Mouse (Mus musculus): ENCODE data around the gene Atl1. TPM values are rescaled to one million over a fixed set of nuclear protein-coding genes. Genes with fewer than 3 reads are reported as not detected.
A peak's percentile ranks its signal among the peaks of the same experiment; 100 is the strongest.

The Atl1 gene
- total and polyA plus RNA-seq, 2 experiments from 2014 or later: 2.3 to 8.6 TPM

- 77% methylated on average over 6 of the region's 6 CpGs for WGBS
Measured at GRCm38 (mm10) chr12:69976688-69977087, 84.3 kb downstream of the Atl1 start.

GRCm38 (mm10) chr12:69977376-69977998 is 85.1 kb downstream of the Atl1 start:
- peaks cover 31% of the 10 kb centered on the region for H3K36me3 ChIP-seq (replicated peaks; ENCODE audit: control insufficient read depth, insufficient read depth, low read length)
- no peak for TF ChIP-seq EP300 (IDR thresholded peaks at IDR 0.05; ENCODE audit: low read depth)
- no peak for TF ChIP-seq CTCF (IDR thresholded peaks at IDR 0.05; ENCODE audit: low read depth)

More at GRCm38 (mm10) chr12:69976688-69977087, 84.3 kb downstream of the Atl1 start:
- TF ChIP-seq EP300 (IDR thresholded peaks at IDR 0.05; ENCODE audit: low read depth) (no peak), CTCF (IDR thresholded peaks at IDR 0.05; ENCODE audit: low read depth) (no peak)
- H3K4me2 ChIP-seq (ENCODE audit: low read depth, low read length): no peak overlapping the region
- peaks cover 25% of the 10 kb centered on the region for H3K36me3 ChIP-seq (replicated peaks; ENCODE audit: control insufficient read depth, insufficient read depth, low read length)
- no peaks in the 10 kb centered on the region for H3K9me3 ChIP-seq (replicated peaks; ENCODE audit: control insufficient read depth, low read length)
- H3K4me3 ChIP-seq (ENCODE audit: low read depth, low read length): no peak overlapping the region
- 0 out of 2 replicates have a peak overlapping the region, but pooled peaks have one; percentile 52 for H3K27ac ChIP-seq (ENCODE audit: low read depth)
- no peak overlapping the region for H3K9ac ChIP-seq (replicated peaks; ENCODE audit: low read depth, low read length)
- no peak for DNase-seq (ENCODE audit: low spot score)
- ATAC-seq (ENCODE audit: insufficient read depth, low read depth): no peak
- H3K4me1 ChIP-seq (ENCODE audit: control insufficient read depth, insufficient read depth): 0 out of 2 replicates have a peak, but pooled peaks cover 11% of the 10 kb centered on the region
- no peaks in the 10 kb centered on the region for H3K27me3 ChIP-seq (ENCODE audit: control insufficient read depth, insufficient read depth, low read length)

GRCm38 (mm10) chr12:69982874-69983273 is 90.5 kb downstream of the Atl1 start:
- no peak overlapping the region for H3K4me3 ChIP-seq (ENCODE audit: low read depth, low read length)
- H3K9me3 ChIP-seq (replicated peaks; ENCODE audit: control insufficient read depth, low read length): no peaks in the 10 kb centered on the region
- DNase-seq (ENCODE audit: low spot score) (no peak), ATAC-seq (ENCODE audit: insufficient read depth, low read depth) (no peak)
- TF ChIP-seq EP300 (IDR thresholded peaks at IDR 0.05; ENCODE audit: low read depth): no peak
- TF ChIP-seq CTCF (IDR thresholded peaks at IDR 0.05; ENCODE audit: low read depth): peak; percentile 26
- no peak overlapping the region for H3K9ac ChIP-seq (replicated peaks; ENCODE audit: low read depth, low read length)
- no peaks in the 10 kb centered on the region for H3K27me3 ChIP-seq (ENCODE audit: control insufficient read depth, insufficient read depth, low read length)
- H3K4me2 ChIP-seq (ENCODE audit: low read depth, low read length): no peak overlapping the region
- H3K36me3 ChIP-seq (replicated peaks; ENCODE audit: control insufficient read depth, insufficient read depth, low read length): peaks cover 37% of the 10 kb centered on the region
- H3K4me1 ChIP-seq (ENCODE audit: control insufficient read depth, insufficient read depth): peaks cover 23% of the 10 kb centered on the region; the same call in 1 of the 2 replicates
- 78% methylated on average over 5 of the region's 5 CpGs for WGBS
- no peak overlapping the region for H3K27ac ChIP-seq (ENCODE audit: low read depth)

More at GRCm38 (mm10) chr12:69977376-69977998, 85.1 kb downstream of the Atl1 start:
- Histone ChIP-seq H3K4me2 (ENCODE audit: low read depth, low read length) (0 out of 2 replicates have a peak overlapping the region, but pooled peaks have one; percentile 1), H3K9me3 (replicated peaks; ENCODE audit: control insufficient read depth, low read length) (no peaks in the 10 kb centered on the region), H3K4me3 (ENCODE audit: low read depth, low read length) (no peak overlapping the region), H3K4me1 (ENCODE audit: control insufficient read depth, insufficient read depth) (0 out of 2 replicates have a peak, but pooled peaks cover 11% of the 10 kb centered on the region), H3K27me3 (ENCODE audit: control insufficient read depth, insufficient read depth, low read length) (no peaks in the 10 kb centered on the region), H3K9ac (replicated peaks; ENCODE audit: low read depth, low read length) (no peak overlapping the region), H3K27ac (ENCODE audit: low read depth) (0 out of 2 replicates have a peak overlapping the region, but pooled peaks have one; percentile 52)
- peak; percentile 41; the same call in 1 of the 2 replicates for ATAC-seq (ENCODE audit: insufficient read depth, low read depth)
- WGBS: 42% methylated on average over 9 of the region's 9 CpGs
- DNase-seq (ENCODE audit: low spot score): no peak

GRCm38 (mm10) chr12:69985546-69985945 is 93.1 kb downstream of the Atl1 start:
- peak; percentile 31 for DNase-seq (ENCODE audit: low spot score)
- TF ChIP-seq CTCF (IDR thresholded peaks at IDR 0.05; ENCODE audit: low read depth) (no peak), EP300 (IDR thresholded peaks at IDR 0.05; ENCODE audit: low read depth) (no peak)
- no peak for ATAC-seq (ENCODE audit: insufficient read depth, low read depth)
- Histone ChIP-seq H3K4me1 (ENCODE audit: control insufficient read depth, insufficient read depth) (peaks cover 17% of the 10 kb centered on the region; the same call in 1 of the 2 replicates), H3K27ac (ENCODE audit: low read depth) (peak overlapping the region; percentile 97), H3K4me2 (ENCODE audit: low read depth, low read length) (peak overlapping the region; percentile 83), H3K27me3 (ENCODE audit: control insufficient read depth, insufficient read depth, low read length) (no peaks in the 10 kb centered on the region), H3K9ac (replicated peaks; ENCODE audit: low read depth, low read length) (peak overlapping the region; percentile 98), H3K36me3 (replicated peaks; ENCODE audit: control insufficient read depth, insufficient read depth, low read length) (peaks cover 23% of the 10 kb centered on the region), H3K9me3 (replicated peaks; ENCODE audit: control insufficient read depth, low read length) (no peaks in the 10 kb centered on the region), H3K4me3 (ENCODE audit: low read depth, low read length) (peak overlapping the region; percentile 82)
- WGBS: 31% methylated on average over 4 of the region's 4 CpGs

GRCm38 (mm10) chr12:69986241-69986762 is 93.9 kb downstream of the Atl1 start:
- peak overlapping the region; percentile 98 for H3K9ac ChIP-seq (replicated peaks; ENCODE audit: low read depth, low read length)
- ATAC-seq (ENCODE audit: insufficient read depth, low read depth) (peak; percentile 56), DNase-seq (ENCODE audit: low spot score) (peak; percentile 46)
- peak overlapping the region; percentile 83 for H3K4me2 ChIP-seq (ENCODE audit: low read depth, low read length)
- peaks cover 17% of the 10 kb centered on the region; the same call in 1 of the 2 replicates for H3K4me1 ChIP-seq (ENCODE audit: control insufficient read depth, insufficient read depth)
- no peak for TF ChIP-seq CTCF (IDR thresholded peaks at IDR 0.05; ENCODE audit: low read depth)
- no peak for TF ChIP-seq EP300 (IDR thresholded peaks at IDR 0.05; ENCODE audit: low read depth)
- WGBS: under 1% methylated on average over 30 of the region's 36 CpGs
- H3K27me3 ChIP-seq (ENCODE audit: control insufficient read depth, insufficient read depth, low read length): no peaks in the 10 kb centered on the region
- H3K36me3 ChIP-seq (replicated peaks; ENCODE audit: control insufficient read depth, insufficient read depth, low read length): peaks cover 20% of the 10 kb centered on the region
- no peaks in the 10 kb centered on the region for H3K9me3 ChIP-seq (replicated peaks; ENCODE audit: control insufficient read depth, low read length)
- peak overlapping the region; percentile 97 for H3K27ac ChIP-seq (ENCODE audit: low read depth)
- H3K4me3 ChIP-seq (ENCODE audit: low read depth, low read length): peak overlapping the region; percentile 82

All from heart, postnatal 0 days (tissue).